Mouse (Mus musculus) left cerebral cortex, postnatal 10 days (tissue): Measurements from ENCODE around the gene Cd3e. TPM values are rescaled to one million over a fixed set of nuclear protein-coding genes. Genes with fewer than 3 reads are reported as not detected.

ENCODE experiments used
- DNase-seq, 2 experiments: peaks; one replicate each; pipeline ENCODE4 v3.0.0; 2021 to 2022; ENCODE audit warnings: low spot score in 2 of 2, mixed read lengths in 1 of 2; ENCODE audit errors: extremely low spot score in 1 of 2
- intact Hi-C: fragments of 180-260 bp; cut with DNase I; formaldehyde crosslinking; loops from one replicate; pipeline ENCODE4 v1.15.1; 2025
- total RNA-seq, 2 experiments: library from RNA; stranded (reverse); gene quantifications; 2 replicates each; pipeline ENCODE4 v1.2.3; 2021

Cd3e gene
- total RNA-seq, 2 experiments from 2014 or later: not detected

DNA sequence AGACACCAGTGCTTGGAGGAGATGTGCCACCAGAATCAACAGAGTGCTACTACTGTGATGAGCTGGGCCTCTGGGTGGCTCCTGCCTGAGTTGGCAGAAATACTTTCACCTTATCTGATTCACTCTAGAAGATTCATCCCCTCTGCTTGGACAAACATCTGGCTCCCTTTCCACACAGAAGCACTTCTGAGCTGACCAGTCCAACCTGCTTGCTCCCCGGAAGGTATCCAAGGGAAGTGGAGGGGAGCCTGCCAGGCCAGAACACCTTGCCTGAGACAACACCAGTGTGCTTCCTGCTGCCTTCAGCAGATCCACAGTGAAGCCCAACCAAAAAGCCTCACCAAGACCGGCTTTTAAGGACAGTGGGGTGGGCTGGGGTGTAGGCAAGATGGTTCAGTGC lies 14.8 kb upstream of the Cd3e start:
- no peak for DNase-seq
- intact Hi-C loops: loop anchor here (5.0 kb wide), 2 partner anchors 108 to 123 kb away; no protein-coding TSS in a partner anchor

GRCm38 (mm10) chr9:45023638-45024037 lies 14.2 kb upstream of the Cd3e start:
- DNase-seq: no peak
- intact Hi-C loops: loop anchor here (5.0 kb wide), 2 partner anchors 109 to 124 kb away; no protein-coding TSS in a partner anchor

GRCm38 (mm10) chr9:45022800-45023199 lies 13.4 kb upstream of the Cd3e start:
- intact Hi-C loops: loop anchor here (5.0 kb wide), 2 partner anchors 110 to 125 kb away; no protein-coding TSS in a partner anchor
- peak in 1 of 2 experiments; percentile 30 for DNase-seq

DNA sequence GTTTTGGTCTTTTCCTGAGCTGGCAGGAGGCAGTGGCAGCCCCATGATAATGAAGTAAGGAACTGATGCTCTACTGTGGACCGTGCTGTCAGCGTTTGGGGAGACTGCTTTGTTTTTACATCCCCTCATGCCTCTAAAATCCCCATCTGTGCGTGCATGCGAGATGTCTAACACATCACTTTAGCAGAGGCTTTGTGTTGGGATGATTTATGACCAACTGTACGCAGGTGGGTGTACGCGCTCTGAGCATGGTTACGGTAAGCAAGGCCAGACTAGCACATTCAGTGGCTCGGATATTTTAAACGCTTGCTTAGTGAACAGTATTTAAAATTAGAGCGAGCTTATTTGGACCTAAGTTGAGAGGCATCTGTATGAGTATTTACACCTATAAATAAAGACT lies 8.6 kb upstream of the Cd3e start:
- DNase-seq: peak in 1 of 2 experiments; percentile 29
- intact Hi-C loops: no loop called here

DNA sequence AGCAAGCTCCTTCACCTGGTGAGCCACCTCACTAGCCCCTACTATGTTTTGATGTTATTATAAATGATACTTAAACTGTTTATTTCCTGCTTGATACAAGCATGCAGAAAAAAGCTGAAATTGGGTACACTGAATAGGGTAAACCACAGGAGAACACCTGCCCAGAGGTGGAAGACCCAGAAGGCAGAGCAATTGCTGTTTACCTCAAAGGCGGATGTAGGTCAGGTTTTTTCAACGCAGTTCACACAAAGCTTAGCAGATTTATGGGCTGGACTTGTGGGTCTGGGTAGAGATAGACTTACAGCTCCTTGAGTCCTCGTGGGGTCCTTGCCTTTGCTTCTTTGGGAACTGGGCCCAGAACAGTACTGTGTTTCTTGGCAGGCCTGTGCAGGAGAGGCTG lies 6.4 kb upstream of the Cd3e start:
- intact Hi-C loops: no loop called here
- DNase-seq: no peak

DNA sequence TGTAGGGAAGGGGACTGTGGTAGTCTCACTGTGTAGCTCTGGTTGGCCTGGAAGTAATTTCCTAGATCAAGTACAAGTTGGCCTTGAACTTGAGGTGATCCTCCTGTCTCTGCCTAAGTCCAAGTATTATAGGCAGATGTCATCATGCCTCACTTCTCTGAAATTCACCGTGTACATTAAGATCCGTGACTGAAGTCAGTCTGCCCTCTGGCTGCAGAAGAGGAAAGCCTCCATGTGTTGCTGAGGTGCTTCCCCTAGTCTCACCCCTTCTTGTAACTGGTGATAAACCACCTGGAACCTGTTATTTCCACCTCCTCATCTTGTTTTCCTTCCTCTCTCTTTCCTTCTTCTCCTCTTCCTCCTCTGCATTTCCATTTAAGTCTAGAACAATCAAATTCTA lies 5.5 kb upstream of the Cd3e start:
- DNase-seq: no peak
- intact Hi-C loops: no loop called here

- intact Hi-C loops: no loop called here
- DNase-seq: no peak
Observed at GRCm38 (mm10) chr9:45011291-45011690, 1.9 kb upstream of the Cd3e start.

GRCm38 (mm10) chr9:45010461-45010860 lies 1.0 kb upstream of the Cd3e start:
- no peak for DNase-seq
- intact Hi-C loops: no loop called here

DNA sequence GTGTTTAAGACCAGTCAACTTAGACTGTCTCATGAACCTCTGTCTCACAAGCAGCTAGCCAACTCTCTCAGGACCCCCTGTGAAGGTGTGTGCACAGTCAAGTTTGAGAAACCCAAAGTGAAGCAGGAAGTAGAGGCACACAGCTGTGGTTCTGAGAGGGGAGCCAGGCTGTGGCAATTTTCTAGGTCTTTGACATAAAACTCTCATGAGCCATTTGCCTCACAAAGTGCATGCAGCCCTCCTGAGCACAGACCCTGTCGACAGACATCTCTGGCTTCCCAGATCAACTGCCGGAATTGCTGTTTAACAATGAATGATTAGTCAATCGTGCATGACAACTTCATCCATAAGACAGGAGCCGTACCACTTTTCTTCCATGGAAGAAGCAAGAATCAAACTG lies 1.1 kb downstream of the Cd3e start:
- intact Hi-C loops: no loop called here
- no peak for DNase-seq

- intact Hi-C loops: no loop called here
- no peak for DNase-seq
Observed at GRCm38 (mm10) chr9:45007404-45007803, 2.0 kb downstream of the Cd3e start.

DNA sequence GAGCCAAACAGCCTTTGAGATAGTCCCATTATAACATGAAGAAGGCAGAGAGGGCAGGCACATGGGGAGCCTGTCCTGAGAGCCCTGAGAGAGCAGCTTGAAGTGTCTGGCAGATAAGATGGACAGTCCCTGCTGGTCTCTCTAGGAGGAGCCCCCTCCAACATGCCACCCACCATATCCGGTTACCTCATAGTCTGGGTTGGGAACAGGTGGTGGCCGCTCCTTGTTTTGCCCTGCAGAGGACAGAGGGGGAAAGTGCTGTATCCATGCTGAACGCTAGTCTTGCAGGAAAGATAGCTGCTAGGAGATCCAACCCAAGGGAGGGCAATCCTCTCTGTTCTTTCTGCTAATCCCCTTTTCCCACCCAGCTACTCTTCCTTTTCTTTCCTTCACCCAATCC lies 9.2 kb downstream of the Cd3e start:
- DNase-seq: no peak
- intact Hi-C loops: no loop called here

DNA sequence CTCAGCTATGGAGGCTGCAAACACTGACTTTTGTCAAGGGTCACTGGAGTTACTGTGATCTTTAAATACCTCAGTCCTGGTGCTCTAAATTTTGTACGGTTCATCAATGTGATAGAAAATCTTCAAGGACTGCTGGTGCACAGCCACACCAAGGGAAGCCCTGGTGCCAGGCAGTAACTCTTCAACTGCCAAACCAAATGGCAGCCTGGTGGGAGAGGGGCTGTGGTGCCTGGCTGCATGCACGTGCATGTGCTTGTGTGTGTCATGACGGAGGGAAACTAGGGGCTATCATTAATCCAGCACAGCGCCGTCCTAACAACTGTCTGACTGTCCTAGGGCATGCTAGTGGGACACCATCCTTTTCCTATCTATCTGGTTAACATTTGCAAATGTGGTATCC lies 9.7 kb downstream of the Cd3e start:
- no peak for DNase-seq
- intact Hi-C loops: no loop called here

- peak in 1 of 2 experiments; percentile 26 for DNase-seq
- intact Hi-C loops: no loop called here
Observed at GRCm38 (mm10) chr9:44999171-44999570, 10.3 kb downstream of the Cd3e start.

GRCm38 (mm10) chr9:44998138-44998537 lies 11.3 kb downstream of the Cd3e start:
- intact Hi-C loops: no loop called here
- DNase-seq: no peak

DNA sequence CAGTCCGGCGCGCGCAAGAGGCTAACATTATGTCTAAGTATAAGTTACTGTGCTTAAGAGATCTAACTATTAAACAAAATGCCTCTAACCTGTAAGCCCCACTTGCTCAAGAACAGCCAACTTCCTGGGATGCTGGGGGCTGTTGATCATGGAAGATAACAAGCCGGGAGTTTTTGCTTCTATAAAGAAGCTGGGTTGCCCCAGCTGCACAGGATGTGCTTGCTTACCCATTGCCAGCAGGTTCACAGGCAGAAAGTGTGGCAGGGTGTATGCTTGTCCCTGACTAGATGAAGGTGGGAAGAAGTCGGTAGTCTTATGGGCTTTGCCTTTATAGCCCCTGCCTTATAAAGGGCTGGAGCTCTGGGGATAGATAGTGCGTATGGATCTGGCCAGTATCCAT lies 12.8 kb downstream of the Cd3e start:
- intact Hi-C loops: no loop called here
- DNase-seq: no peak

GRCm38 (mm10) chr9:44994962-44995361 lies 14.5 kb downstream of the Cd3e start:
- intact Hi-C loops: no loop called here
- no peak for DNase-seq

GRCm38 (mm10) chr9:44993268-44993667 lies 16.2 kb downstream of the Cd3e start:
- intact Hi-C loops: no loop called here
- no peak for DNase-seq

GRCm38 (mm10) chr9:44992271-44992670 lies 17.2 kb downstream of the Cd3e start:
- intact Hi-C loops: no loop called here
- DNase-seq: no peak

- no peak for DNase-seq
- intact Hi-C loops: no loop called here
Observed at GRCm38 (mm10) chr9:44991821-44992220, 17.6 kb downstream of the Cd3e start.

- no peak for DNase-seq
- intact Hi-C loops: no loop called here
Observed at GRCm38 (mm10) chr9:44986976-44987375, 22.5 kb downstream of the Cd3e start.

DNA sequence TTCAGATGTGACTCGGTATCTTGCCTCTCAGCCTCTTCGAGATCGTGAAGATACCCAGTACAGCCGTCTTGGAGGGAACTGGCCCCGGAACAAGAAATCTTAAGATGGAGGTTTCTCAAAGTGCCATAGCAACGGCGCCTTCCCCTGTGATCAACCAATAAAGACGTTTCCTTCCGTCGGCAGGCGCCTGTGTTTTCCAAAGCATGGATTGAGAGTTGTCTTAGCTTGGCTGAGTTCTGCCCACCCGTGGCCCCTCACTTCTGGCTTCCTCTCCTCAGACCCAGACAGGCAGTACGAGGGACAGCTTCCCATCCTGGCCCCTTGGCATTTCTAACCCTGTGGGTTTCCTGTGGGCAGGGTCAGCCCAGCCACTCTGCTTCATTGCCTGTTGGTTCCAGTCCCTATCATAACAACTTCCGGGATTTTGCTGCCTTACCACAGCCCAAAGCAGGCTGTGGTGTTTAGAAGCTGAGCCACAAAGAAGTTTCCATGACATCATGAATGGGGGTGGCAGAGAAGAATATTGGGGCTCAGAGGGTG lies 23.1 kb downstream of the Cd3e start:
- no peak for DNase-seq
- intact Hi-C loops: no loop called here
